Mouse (Mus musculus): ENCODE data around the gene Dek.

- TF ChIP-seq EP300 (IDR thresholded peaks at IDR 0.05; ENCODE audit: insufficient read depth, low read depth, low read length) (no peak), POLR2A (IDR thresholded peaks at IDR 0.05; ENCODE audit: insufficient read depth, low read length) (no peak)
Measured at GRCm38 (mm10) chr13:47096591-47096990, 9.4 kb downstream of the Dek start.
